Mouse (Mus musculus): ENCODE measurements around the gene Cd207.

GRCm38 (mm10) chr6:83714221-83715123, 36.8 kb upstream of the Cd207 start:
- TF ChIP-seq CTCF (IDR thresholded peaks at IDR 0.05; ENCODE audit: extremely low read depth, insufficient read length, insufficient replicate concordance, low read depth, low read length): no peak
- TF ChIP-seq POLR2A (IDR thresholded peaks at IDR 0.05; ENCODE audit: low read depth, low read length): no peak

All from small intestine, adult 2 months (tissue).